Mouse (Mus musculus): ENCODE results near the gene Fbxw4.

- no peak for TF ChIP-seq POLR2A (IDR thresholded peaks at IDR 0.05; ENCODE audit: low read depth, low read length)
- TF ChIP-seq CTCF (IDR thresholded peaks at IDR 0.05; ENCODE audit: extremely low read depth, insufficient read depth, insufficient read length, insufficient replicate concordance) = no peak
Measured at GRCm38 (mm10) chr19:45692211-45692610, 32.1 kb upstream of the Fbxw4 start.

Measured in spleen, adult 2 months (tissue).